ENCODE assay signal across 8 mouse cellular contexts in the genomic region with DNA sequence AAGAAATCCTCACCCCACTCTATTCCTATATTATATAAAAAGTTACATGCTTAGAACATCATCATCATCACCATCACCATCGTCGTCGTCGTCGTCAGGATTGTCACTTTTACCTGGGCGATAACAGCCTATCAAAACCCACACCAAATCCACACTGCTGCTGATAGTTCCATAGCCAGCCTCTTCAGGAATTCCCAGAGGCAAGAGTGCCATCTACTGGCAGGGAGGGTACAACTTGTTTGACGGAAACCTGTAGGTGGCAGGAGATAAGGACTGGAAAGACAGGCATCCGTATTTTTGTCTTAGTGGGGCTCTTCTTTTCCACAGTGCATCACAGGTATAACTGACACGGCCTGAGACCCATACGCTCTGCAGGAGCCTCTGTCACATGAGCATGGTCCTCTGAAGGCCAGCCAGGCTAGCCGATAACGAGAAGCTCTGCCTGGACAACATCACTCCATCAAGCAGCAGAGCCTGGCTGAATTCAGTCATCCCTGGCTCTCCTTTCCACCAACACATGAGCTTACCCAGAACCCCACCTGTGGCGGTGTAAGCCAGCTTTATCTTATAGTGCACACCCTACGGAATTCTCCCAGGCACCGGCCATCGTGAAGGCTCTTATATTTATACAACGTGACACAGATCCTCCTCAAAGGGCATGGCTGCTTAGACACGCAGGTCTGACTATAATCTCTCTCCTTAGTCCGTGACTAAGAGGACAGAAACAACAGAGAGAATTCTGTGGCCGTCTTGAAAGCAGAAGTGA. TPM values are rescaled to one million over a fixed set of nuclear protein-coding genes. Genes with fewer than 3 reads are reported as not detected.
A peak's percentile ranks its signal among the peaks of the same experiment; 100 is the strongest.
DNase-seq lines count a peak whose midpoint lies in the region; ATAC-seq and TF ChIP-seq lines count a peak whose summit lies in the region.

No protein-coding gene starts in this region.

- H3K9ac ChIP-seq in embryonic facial prominence, embryonic 13.5 days: no peak overlapping the region
- H3K9ac ChIP-seq in kidney, postnatal 0 days (ENCODE audit: low read depth, low read length): no peak overlapping the region
- H3K9ac ChIP-seq in liver, adult 2 months (ENCODE audit: low read depth, low read length): no peak overlapping the region
- no peak overlapping the region for H3K9ac ChIP-seq in neural tube, embryonic 14.5 days (replicated peaks; ENCODE audit: low read depth, low read length)

- no peaks in the 10 kb centered on the region for H3K36me3 ChIP-seq in embryonic facial prominence, embryonic 13.5 days
- H3K36me3 ChIP-seq in kidney, postnatal 0 days (ENCODE audit: insufficient read depth, low read length): no peaks in the 10 kb centered on the region
- H3K36me3 ChIP-seq in liver, adult 2 months (ENCODE audit: control insufficient read depth, insufficient read depth, low read length): no peaks in the 10 kb centered on the region
- no peaks in the 10 kb centered on the region for H3K36me3 ChIP-seq in neural tube, embryonic 14.5 days (ENCODE audit: control insufficient read depth, insufficient read depth, low read length)

- H3K27ac ChIP-seq in embryonic facial prominence, embryonic 13.5 days: no peak overlapping the region
- no peak overlapping the region for H3K27ac ChIP-seq in kidney, postnatal 0 days
- H3K27ac ChIP-seq in liver, adult 2 months (replicated peaks; ENCODE audit: insufficient read depth, low read depth, low read length): no peak overlapping the region
- H3K27ac ChIP-seq in neural tube, embryonic 14.5 days (ENCODE audit: low read depth, low read length): no peak overlapping the region

- peak overlapping the region; percentile 27 for H3K4me2 ChIP-seq in embryonic facial prominence, embryonic 13.5 days
- no peak overlapping the region for H3K4me2 ChIP-seq in kidney, postnatal 0 days (ENCODE audit: low read length)
- peak overlapping the region; percentile 58 for H3K4me2 ChIP-seq in neural tube, embryonic 14.5 days (ENCODE audit: low read depth, low read length)

- TF ChIP-seq CTCF in kidney, postnatal 0 days (IDR thresholded peaks at IDR 0.05; ENCODE audit: low read depth): peak; percentile 98
- peak; percentile 73 for TF ChIP-seq CTCF in liver, adult 2 months (IDR thresholded peaks at IDR 0.05; ENCODE audit: low read depth, low read length)

- H3K9me3 ChIP-seq in embryonic facial prominence, embryonic 13.5 days: no peaks in the 10 kb centered on the region
- H3K9me3 ChIP-seq in kidney, postnatal 0 days (replicated peaks; ENCODE audit: low read length): no peaks in the 10 kb centered on the region
- H3K9me3 ChIP-seq in neural tube, embryonic 14.5 days (ENCODE audit: control insufficient read depth, low read length): no peaks in the 10 kb centered on the region

- H3K4me1 ChIP-seq in embryonic facial prominence, embryonic 13.5 days: peaks cover 14% of the 10 kb centered on the region
- H3K4me1 ChIP-seq in kidney, postnatal 0 days (replicated peaks; ENCODE audit: insufficient read depth, low read length): peaks cover 5% of the 10 kb centered on the region; the same call in 1 of the 2 replicates
- H3K4me1 ChIP-seq in liver, adult 2 months (ENCODE audit: control insufficient read depth, insufficient read depth, low read length): peaks cover 4% of the 10 kb centered on the region; the same call in 1 of the 2 replicates
- peaks cover 3% of the 10 kb centered on the region; the same call in 1 of the 2 replicates for H3K4me1 ChIP-seq in neural tube, embryonic 14.5 days (ENCODE audit: control insufficient read depth, insufficient read depth, low read length)

- no peak overlapping the region for H3K4me3 ChIP-seq in embryonic facial prominence, embryonic 13.5 days
- H3K4me3 ChIP-seq in kidney, postnatal 0 days (replicated peaks; ENCODE audit: low read depth, low read length): no peak overlapping the region
- H3K4me3 ChIP-seq in liver, adult 2 months (ENCODE audit: insufficient read depth, low read depth, low read length): no peak overlapping the region
- H3K4me3 ChIP-seq in neural tube, embryonic 14.5 days (ENCODE audit: low read depth, low read length): peak overlapping the region; percentile 85

- peaks cover 31% of the 10 kb centered on the region for H3K27me3 ChIP-seq in embryonic facial prominence, embryonic 13.5 days
- H3K27me3 ChIP-seq in kidney, postnatal 0 days (ENCODE audit: insufficient read depth, low read length): peaks cover 8% of the 10 kb centered on the region; the same call in 1 of the 2 replicates
- H3K27me3 ChIP-seq in liver, adult 2 months (ENCODE audit: control insufficient read depth, insufficient read depth, low read length): peaks cover 12% of the 10 kb centered on the region
- H3K27me3 ChIP-seq in neural tube, embryonic 14.5 days (ENCODE audit: control insufficient read depth, insufficient read depth, low read length): no peaks in the 10 kb centered on the region

- H3K79me2 ChIP-seq in liver, adult 2 months (ENCODE audit: control insufficient read depth, insufficient read depth, low read length): no peaks in the 10 kb centered on the region

- TF ChIP-seq POLR2A in liver, adult 2 months (IDR thresholded peaks at IDR 0.05; ENCODE audit: extremely low read depth, insufficient read depth, low read length): no peak

- WGBS in embryonic facial prominence, embryonic 13.5 days: 18% methylated on average over 20 of the region's 20 CpGs
- WGBS in kidney, postnatal 0 days: 20% methylated on average over 20 of the region's 20 CpGs
- 19% methylated on average over 20 of the region's 20 CpGs for WGBS in liver, adult 2 months
- WGBS in neural tube, embryonic 14.5 days: 27% methylated on average over 20 of the region's 20 CpGs

- ATAC-seq in embryonic facial prominence, embryonic 13.5 days (ENCODE audit: insufficient number of reproducible peaks, insufficient read depth, low FRiP score, low TSS enrichment, low read depth): no peak
- no peak for ATAC-seq in kidney, postnatal 0 days (replicated peaks; ENCODE audit: low FRiP score, low read depth)
- no peak for ATAC-seq in neural tube, embryonic 14.5 days (ENCODE audit: low read depth)

- peak; percentile 74 for DNase-seq in 416B (ENCODE audit: low read depth)
- DNase-seq in adrenal gland, postnatal 36 days: peak; percentile 82 to 84
- DNase-seq in heart, adult 9 months (ENCODE audit: low spot score in 2 of 2): peak; percentile 41 to 66
- peak; percentile 92 for DNase-seq in kidney, postnatal 0 days (ENCODE audit: low spot score)
- peak; percentile 60 for DNase-seq in liver, adult 2 months (ENCODE audit: extremely low read depth, low read depth, low spot score)
- peak; percentile 43 for DNase-seq in testis, postnatal 14 days (ENCODE audit: low spot score)

RNA-seq across cellular contexts. Expression of gene Tmem108, which starts 2.5 kb away (rescaled TPM):
- total RNA-seq in adrenal gland, postnatal 36 days (2021): 1 to 10 TPM; 3.7 TPM
- polyA plus RNA-seq in embryonic facial prominence, embryonic 13.5 days (2015; fragmentation: Nextera tagmentation; extraction: Ambion mirVana): 9.6 and 10.0 TPM in 2 replicates
- polyA plus RNA-seq in kidney, postnatal 0 days (2015; fragmentation: Nextera tagmentation; extraction: Ambion mirVana): 5.0 and 5.5 TPM in 2 replicates
- 0.09 and 0.13 TPM in 2 replicates for total RNA-seq in liver, adult 2 months (2014; rRNA removed)
- 0.21 and 0.40 TPM in 2 replicates for polyA plus RNA-seq in liver, adult 2 months (2012; rRNA removed)
- 32.4 and 38.0 TPM in 2 replicates for polyA plus RNA-seq in neural tube, embryonic 14.5 days (2014; fragmentation: Nextera tagmentation; extraction: Ambion mirVana)
